Mouse (Mus musculus) cerebellum, postnatal 36 days (tissue): ENCODE results near the gene Wfdc9.

ENCODE experiments used
- DNase-seq, 2 experiments: peaks; one replicate each; pipeline ENCODE4 v3.0.0; 2021 to 2022; ENCODE audit warnings: mixed read lengths in 2 of 2

The Wfdc9 gene

DNA sequence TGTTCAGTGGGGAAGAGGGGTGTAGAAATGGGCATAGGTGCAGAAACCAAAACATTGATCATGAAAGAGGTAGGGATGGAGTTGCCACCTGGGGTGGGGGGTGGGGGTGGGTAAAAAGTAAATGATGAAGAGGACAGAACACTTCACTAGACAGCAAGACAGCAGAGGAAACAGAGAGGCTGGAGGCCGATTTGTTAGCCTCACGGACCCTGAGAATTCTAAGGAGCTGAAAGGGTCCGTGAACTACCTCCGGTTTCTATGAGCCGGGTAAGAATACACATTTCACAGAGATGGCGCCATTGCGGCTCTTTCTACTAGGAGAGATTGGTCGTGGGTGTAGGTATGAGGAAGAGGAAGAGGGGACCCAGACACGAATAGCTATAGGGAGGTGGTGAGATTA, at the start of gene Wfdc9:
Gene Wfdc9, minus strand, starts transcription at position 101 of the 400 bp plus-strand sequence.
- no peak for DNase-seq

DNA sequence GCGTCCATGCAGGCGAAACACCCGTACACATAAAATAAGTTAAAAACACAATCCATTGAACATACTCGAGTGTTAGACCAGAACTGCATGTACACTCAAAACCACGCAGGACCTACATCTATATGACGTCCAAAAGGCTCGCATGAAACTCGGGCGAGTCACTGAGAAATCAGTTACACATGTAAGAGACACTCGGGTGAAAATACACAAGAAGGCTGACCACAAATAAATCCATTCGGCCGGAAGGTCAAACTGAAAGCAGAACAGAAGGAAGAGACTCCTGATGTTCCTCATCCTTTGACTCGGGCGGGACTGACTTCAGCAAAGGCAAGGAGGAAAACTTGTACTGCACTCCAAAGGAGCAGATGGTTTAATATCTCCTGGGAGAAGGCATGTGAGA, 49.6 kb upstream of the Wfdc9 start:
- DNase-seq = no peak

DNA sequence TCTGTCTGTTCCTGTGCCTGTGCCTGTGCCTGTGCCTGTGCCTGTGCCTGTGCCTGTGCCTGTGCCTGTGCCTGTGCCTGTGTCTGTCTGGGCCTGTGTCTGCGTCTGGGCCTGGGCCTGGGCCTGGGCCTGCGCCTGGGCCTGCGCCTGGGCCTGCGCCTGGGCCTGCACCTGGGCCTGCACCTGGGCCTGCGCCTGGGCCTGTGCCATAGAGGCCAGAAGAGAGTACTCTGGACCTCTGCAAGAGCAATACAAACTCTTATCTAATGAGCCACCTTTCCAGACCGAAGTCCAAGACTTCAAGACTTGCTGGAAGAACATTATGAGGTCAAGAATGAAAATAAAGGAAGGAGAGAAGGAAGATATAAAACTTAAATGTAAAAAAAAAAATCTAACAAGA, 48.9 kb upstream of the Wfdc9 start:
- no peak for DNase-seq

- DNase-seq = no peak
These were observed 47.9 kb upstream of the Wfdc9 start for GRCm38 (mm10) chr2:164704235-164704634.

DNA sequence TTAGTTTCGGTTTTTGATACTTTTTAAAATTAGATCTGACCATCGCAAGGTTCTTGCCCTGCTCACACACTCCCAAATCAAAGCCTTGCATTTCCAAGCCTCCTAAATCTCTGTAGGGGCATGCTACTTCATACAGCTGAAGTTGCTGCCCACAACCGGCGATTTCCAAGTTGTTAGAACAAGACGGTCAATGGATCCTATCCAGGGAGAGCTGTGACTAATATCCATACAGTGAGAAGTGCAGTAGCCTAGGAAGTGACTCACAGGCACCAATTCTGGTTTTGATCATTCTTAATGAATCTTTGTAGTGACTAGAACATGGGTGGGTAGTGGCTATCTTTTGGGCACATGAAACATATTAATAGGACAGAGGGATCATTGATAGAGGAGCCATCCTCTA, 45.4 kb upstream of the Wfdc9 start:
- no peak for DNase-seq

- DNase-seq = no peak
These were observed 44.6 kb upstream of the Wfdc9 start for GRCm38 (mm10) chr2:164700959-164701358.

GRCm38 (mm10) chr2:164698201-164698600, 41.8 kb upstream of the Wfdc9 start, which contains the start of gene Spint4:
Spint4 (plus strand) TSS chr2:164698501.
- no peak for DNase-seq

- no peak for DNase-seq
These were observed 28.4 kb upstream of the Wfdc9 start, which contains the start of gene Wfdc13 for GRCm38 (mm10) chr2:164684807-164685206. Wfdc13 (plus strand) TSS chr2:164685107.

DNA sequence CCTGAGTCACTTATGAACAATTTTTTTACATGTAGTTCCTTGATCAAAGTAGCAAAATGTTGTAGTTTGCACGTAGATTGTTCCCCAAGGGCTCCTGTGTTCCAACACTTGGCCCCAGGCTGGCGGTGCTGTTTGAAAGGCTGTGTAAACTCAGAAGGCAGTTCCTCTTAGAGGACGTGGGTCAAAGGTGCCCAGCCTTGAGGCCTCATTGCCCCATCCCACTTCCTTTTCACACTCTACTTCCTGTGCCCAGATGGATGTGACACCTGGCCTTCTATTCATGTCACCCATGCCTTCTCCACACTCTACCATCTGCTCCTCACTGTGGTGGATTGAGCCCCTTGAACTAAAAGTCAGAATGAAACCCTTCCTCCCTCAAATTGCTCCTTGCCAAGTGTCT, 23.5 kb upstream of the Wfdc9 start:
- no peak for DNase-seq

DNA sequence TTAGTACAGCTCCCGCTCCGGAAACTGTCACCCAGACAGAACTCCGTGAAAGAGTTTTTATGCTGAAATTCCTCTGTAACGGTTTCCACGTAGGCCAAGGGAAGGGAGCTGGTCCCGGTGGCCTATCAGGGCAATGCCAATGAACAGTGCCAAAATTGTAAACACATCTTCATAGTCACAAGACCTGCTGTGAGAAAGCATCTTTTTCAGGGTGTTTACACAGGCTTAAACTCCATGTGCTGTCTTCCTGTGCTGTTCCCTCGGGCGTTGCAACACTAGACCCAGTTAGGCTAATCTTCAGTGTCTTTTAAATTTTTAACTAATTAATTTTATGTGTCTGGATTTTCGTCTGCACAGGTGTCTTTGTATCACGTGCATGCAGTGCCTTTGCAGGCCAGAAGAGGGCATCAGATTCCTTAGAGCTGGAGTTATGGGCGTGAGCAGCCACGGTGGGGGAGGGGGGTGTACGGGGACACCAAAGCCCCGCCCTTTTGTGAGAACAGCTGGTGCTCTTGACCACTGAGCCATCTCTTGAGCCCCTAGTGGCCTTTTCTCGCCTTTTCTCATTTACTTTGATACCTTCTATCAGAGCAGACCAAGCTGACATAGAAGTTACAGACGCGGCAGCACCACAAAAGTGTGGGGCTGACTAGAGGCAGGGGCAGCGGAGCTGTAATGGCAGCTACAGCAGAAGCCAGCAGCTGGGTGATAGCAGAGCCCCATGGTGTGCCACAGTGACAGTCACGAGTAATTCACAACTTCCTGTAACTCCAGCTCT, 22.7 kb upstream of the Wfdc9 start:
- DNase-seq = peak; percentile 59 to 62

DNA sequence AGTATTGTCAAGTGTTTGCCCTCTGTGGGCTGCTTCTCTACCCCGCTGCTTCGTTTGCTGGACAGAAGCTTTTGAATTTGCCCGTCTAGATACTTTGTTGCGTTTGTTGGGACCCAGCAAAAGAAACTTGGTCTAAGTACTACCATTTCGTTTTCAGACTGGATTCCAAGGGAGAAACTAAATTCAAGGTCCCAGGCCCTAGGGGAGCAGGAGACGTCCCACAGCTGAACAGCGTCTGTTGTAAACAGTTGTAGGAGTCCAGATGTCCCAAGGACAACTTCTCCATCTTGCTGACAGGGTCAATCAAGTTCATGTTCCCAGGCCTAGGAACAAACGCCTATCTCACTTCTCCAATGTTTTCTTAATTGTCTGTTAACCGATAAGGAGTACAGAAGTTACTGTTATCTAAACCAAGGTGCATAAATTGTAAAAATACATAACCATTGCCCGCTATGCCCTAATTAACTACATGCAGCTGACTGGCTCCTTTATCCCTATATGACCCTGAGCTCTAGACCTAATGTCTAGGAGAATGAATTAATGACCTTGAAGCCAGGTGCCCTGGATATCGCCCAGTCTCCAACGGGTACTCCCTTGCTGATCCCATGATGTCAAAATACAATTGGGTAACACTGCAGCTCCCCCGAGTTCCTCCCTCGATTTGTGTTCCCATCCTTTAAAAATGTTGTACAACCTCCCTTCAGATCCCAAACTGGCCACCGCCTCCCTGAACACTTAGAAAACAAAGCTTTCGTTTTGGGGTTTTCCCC, 20.7 kb upstream of the Wfdc9 start:
- no peak for DNase-seq

DNA sequence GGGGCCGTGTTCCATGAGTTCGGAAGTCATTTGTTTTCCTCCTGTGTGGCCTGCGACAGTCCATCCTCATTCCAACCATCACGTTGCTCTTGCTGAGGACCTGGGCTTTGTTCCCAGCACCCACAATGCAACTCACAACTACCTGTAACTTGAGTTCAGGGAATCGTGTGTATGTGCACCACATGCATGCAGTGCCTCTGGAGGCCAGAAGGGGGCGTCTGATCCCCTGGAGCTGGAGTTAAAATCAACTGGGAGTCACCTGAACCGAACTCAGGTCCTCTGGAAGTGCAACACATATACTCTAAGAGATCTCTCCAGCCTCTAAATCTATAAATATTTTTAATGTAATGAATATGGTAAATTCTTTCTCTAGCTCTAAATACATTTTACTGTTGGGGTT, 19.7 kb upstream of the Wfdc9 start:
- DNase-seq = no peak

- no peak for DNase-seq
These were observed 17.6 kb upstream of the Wfdc9 start, which contains the start of gene Wfdc11 for GRCm38 (mm10) chr2:164673987-164674386. Wfdc11 (minus strand) TSS chr2:164674087.

GRCm38 (mm10) chr2:164670938-164671337, 14.6 kb upstream of the Wfdc9 start:
- no peak for DNase-seq

- no peak for DNase-seq
These were observed 13.9 kb upstream of the Wfdc9 start for GRCm38 (mm10) chr2:164670261-164670660.

DNA sequence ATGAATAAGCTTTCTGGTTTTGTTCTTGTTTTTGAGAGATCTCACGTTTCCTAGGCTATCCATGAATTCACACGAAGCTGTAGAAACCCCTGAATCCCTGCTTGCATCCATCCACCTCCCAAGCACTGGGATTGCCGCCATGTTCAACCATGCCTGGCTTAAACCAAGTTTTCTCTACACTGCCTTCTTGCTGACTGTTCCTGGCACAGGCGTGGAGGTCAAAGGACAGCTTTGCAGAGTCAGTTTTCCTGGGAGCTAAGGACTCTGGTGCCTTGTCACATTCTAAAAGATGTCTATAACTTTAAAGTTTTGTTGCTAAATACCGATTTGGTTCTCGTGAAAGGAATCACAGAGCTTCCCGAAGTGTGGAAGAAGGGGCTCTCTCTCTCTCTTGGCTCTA, 8.5 kb upstream of the Wfdc9 start:
- no peak for DNase-seq

- peak; percentile 13 to 24 for DNase-seq
These were observed 525 bp downstream of the Wfdc9 start, which contains the start of gene Wfdc10 for GRCm38 (mm10) chr2:164655858-164656257. Wfdc10 (plus strand) TSS chr2:164656046.

GRCm38 (mm10) chr2:164641881-164642673, 14.3 kb downstream of the Wfdc9 start:
- no peak for DNase-seq

GRCm38 (mm10) chr2:164641129-164641528, 15.3 kb downstream of the Wfdc9 start:
- DNase-seq = no peak

- no peak for DNase-seq
These were observed 17.7 kb downstream of the Wfdc9 start, which contains the start of gene Wfdc16 for GRCm38 (mm10) chr2:164638696-164639095. Wfdc16 (minus strand) TSS chr2:164638796.

GRCm38 (mm10) chr2:164635266-164635665, 21.1 kb downstream of the Wfdc9 start:
- no peak for DNase-seq

GRCm38 (mm10) chr2:164621775-164622174, 34.6 kb downstream of the Wfdc9 start:
- no peak for DNase-seq

DNA sequence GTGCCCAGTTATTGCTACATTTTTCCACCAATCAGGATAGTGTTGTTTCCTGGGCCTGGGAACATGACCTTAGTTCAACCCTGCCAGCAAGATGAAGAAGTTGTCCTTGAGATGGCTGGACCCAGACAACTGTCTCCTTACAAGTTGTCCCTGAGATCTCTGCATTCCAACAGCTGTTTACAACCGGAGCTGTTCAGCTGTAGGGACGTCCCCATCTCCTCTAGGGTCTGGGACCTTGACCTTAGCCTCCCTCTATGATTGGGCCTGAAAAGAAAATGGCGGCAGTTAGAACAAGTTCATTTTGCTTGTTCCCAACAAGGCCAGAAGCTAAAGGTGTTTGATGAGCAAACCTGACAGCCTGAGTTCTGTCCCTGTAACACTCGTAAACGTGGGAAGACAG, 37.3 kb downstream of the Wfdc9 start:
- DNase-seq = no peak
